Mouse (Mus musculus) forebrain, embryonic 13.5 days (tissue): ENCODE results near the gene Tbc1d22a. TPM values are rescaled to one million over a fixed set of nuclear protein-coding genes. Genes with fewer than 3 reads are reported as not detected.

Experiments
- ATAC-seq: fragments of 200-750 bp; cut with Nextera tagmentation; 2 replicates; pipeline ENCODE4 v1.8.0; 2017
- H3K27ac ChIP-seq: fragments of 300-500 bp; sonication (generic); 2 replicates; pipeline ENCODE4 v1.5.1; 2015; ENCODE audit warnings: inconsistent platforms, mild to moderate bottlenecking, moderate library complexity
- H3K27me3 ChIP-seq: fragments of 300-500 bp; sonication (generic); 2 replicates; pipeline ENCODE4 v1.6.1; 2015; ENCODE audit warnings: mild to moderate bottlenecking, inconsistent platforms
- H3K36me3 ChIP-seq: fragments of 300-500 bp; sonication (generic); 2 replicates; pipeline ENCODE4 v1.6.1; 2015; ENCODE audit warnings: mild to moderate bottlenecking, inconsistent platforms; ENCODE audit not compliant: poor library complexity, severe bottlenecking
- H3K4me1 ChIP-seq: fragments of 300-500 bp; sonication (generic); 2 replicates; pipeline ENCODE4 v1.6.1; 2015; ENCODE audit warnings: inconsistent platforms
- H3K4me2 ChIP-seq: fragments of 300-500 bp; sonication (generic); 2 replicates; pipeline ENCODE4 v1.6.1; 2015; ENCODE audit warnings: inconsistent platforms, mild to moderate bottlenecking, moderate library complexity
- H3K4me3 ChIP-seq: fragments of 300-500 bp; sonication (generic); 2 replicates; pipeline ENCODE4 v1.5.1; 2015; ENCODE audit warnings: mild to moderate bottlenecking, inconsistent platforms
- H3K9ac ChIP-seq: fragments of 300-500 bp; sonication (generic); 2 replicates; pipeline ENCODE4 v1.6.1; 2015; ENCODE audit warnings: mild to moderate bottlenecking, inconsistent platforms
- H3K9me3 ChIP-seq: fragments of 300-500 bp; sonication (generic); replicated peaks from 2 replicates; pipeline ENCODE4 v1.6.1; 2016; ENCODE audit warnings: inconsistent platforms
- WGBS: fragments of 180-500 bp; shearing (Covaris S2); methylation state at CpG from one replicate; pipeline ENCODE4 v1.1.7; 2015; 5-methylcytosine and 5-hydroxymethylcytosine counted together
- polyA plus RNA-seq: library from polyadenylated mRNA; unstranded; fragments of >200 nt; fragmentation: Nextera tagmentation; extraction: Ambion mirVana; gene quantifications from 2 replicates; pipeline ENCODE4 v1.2.1, GENCODE M21; 2015

Tbc1d22a gene
- polyA plus RNA-seq, 1 experiment from 2014 or later = 10.1 TPM

- Histone ChIP-seq H3K4me2 (no peak overlapping the region), H3K9ac (no peak overlapping the region), H3K27ac (no peak overlapping the region), H3K27me3 (no peaks in the 10 kb centered on the region), H3K4me1 (peaks cover 5% of the 10 kb centered on the region; the same call in 1 of the 2 replicates), H3K4me3 (no peak overlapping the region), H3K9me3 (no peaks in the 10 kb centered on the region), H3K36me3 (no peaks in the 10 kb centered on the region)
- no peak for ATAC-seq
- 87% methylated on average over 7 of the region's 7 CpGs for WGBS
Observed at GRCm38 (mm10) chr15:86511181-86511580, 296.9 kb downstream of the Tbc1d22a start.

- Histone ChIP-seq H3K4me2 (no peak overlapping the region), H3K36me3 (no peaks in the 10 kb centered on the region), H3K4me3 (no peak overlapping the region), H3K9ac (no peak overlapping the region), H3K9me3 (no peaks in the 10 kb centered on the region), H3K27ac (no peak overlapping the region), H3K27me3 (no peaks in the 10 kb centered on the region), H3K4me1 (peaks cover 5% of the 10 kb centered on the region; the same call in 1 of the 2 replicates)
- ATAC-seq = no peak
- WGBS = 88% methylated on average over 5 of the region's 5 CpGs
Observed at GRCm38 (mm10) chr15:86513336-86513735, 299.1 kb downstream of the Tbc1d22a start.

GRCm38 (mm10) chr15:86520201-86520600, 305.9 kb downstream of the Tbc1d22a start:
- H3K9me3 ChIP-seq = no peaks in the 10 kb centered on the region; the same call in 1 of the 2 replicates
- H3K27me3 ChIP-seq = no peaks in the 10 kb centered on the region
- no peaks in the 10 kb centered on the region for H3K4me1 ChIP-seq
- no peak overlapping the region for H3K4me3 ChIP-seq
- no peak overlapping the region for H3K4me2 ChIP-seq
- no peak overlapping the region for H3K9ac ChIP-seq
- 72% methylated on average over 4 of the region's 4 CpGs for WGBS
- no peaks in the 10 kb centered on the region for H3K36me3 ChIP-seq
- ATAC-seq = no peak
- no peak overlapping the region for H3K27ac ChIP-seq

GRCm38 (mm10) chr15:86535356-86535755, 321.1 kb downstream of the Tbc1d22a start:
- Histone ChIP-seq H3K9me3 (no peaks in the 10 kb centered on the region), H3K4me3 (no peak overlapping the region)
- no peak for ATAC-seq

GRCm38 (mm10) chr15:86542371-86542770, 328.1 kb downstream of the Tbc1d22a start:
- no peak overlapping the region for H3K4me3 ChIP-seq
- no peak overlapping the region for H3K27ac ChIP-seq
- H3K27me3 ChIP-seq = no peaks in the 10 kb centered on the region
- no peak for ATAC-seq
- H3K9ac ChIP-seq = no peak overlapping the region
- H3K4me1 ChIP-seq = no peaks in the 10 kb centered on the region
- 82% methylated on average over 3 of the region's 3 CpGs for WGBS
- H3K4me2 ChIP-seq = no peak overlapping the region
- no peaks in the 10 kb centered on the region for H3K36me3 ChIP-seq
- H3K9me3 ChIP-seq = no peaks in the 10 kb centered on the region

More at GRCm38 (mm10) chr15:86535356-86535755, 321.1 kb downstream of the Tbc1d22a start:
- no peak overlapping the region for H3K27ac ChIP-seq
- H3K4me1 ChIP-seq = no peaks in the 10 kb centered on the region
- no peaks in the 10 kb centered on the region for H3K27me3 ChIP-seq
- no peak overlapping the region for H3K9ac ChIP-seq
- WGBS = 87% methylated on average over 6 of the region's 6 CpGs
- no peaks in the 10 kb centered on the region for H3K36me3 ChIP-seq
- H3K4me2 ChIP-seq = no peak overlapping the region

GRCm38 (mm10) chr15:86544122-86544795, 330.0 kb downstream of the Tbc1d22a start:
- H3K4me2 ChIP-seq = no peak overlapping the region
- H3K27me3 ChIP-seq = no peaks in the 10 kb centered on the region
- no peak for ATAC-seq
- 90% methylated on average over 1 of the region's 1 CpGs for WGBS
- H3K27ac ChIP-seq = no peak overlapping the region
- no peaks in the 10 kb centered on the region for H3K4me1 ChIP-seq
- no peak overlapping the region for H3K4me3 ChIP-seq
- H3K9me3 ChIP-seq = 0 out of 2 replicates have a peak, but pooled peaks cover 6% of the 10 kb centered on the region
- no peaks in the 10 kb centered on the region for H3K36me3 ChIP-seq
- no peak overlapping the region for H3K9ac ChIP-seq

Other genes with a start within 250 kb of the Tbc1d22a start
- gene Celsr1, start 180.7 kb upstream of the Tbc1d22a start, polyA plus RNA-seq = 6.6 and 7.1 TPM in 2 replicates
- gene Gramd4, start 156.8 kb upstream of the Tbc1d22a start, polyA plus RNA-seq = 30.1 and 31.6 TPM in 2 replicates
- 19.0 and 20.0 TPM in 2 replicates for gene Cerk, start 28.3 kb upstream of the Tbc1d22a start, polyA plus RNA-seq